Mouse (Mus musculus) liver, postnatal 0 days (tissue): Measurements from ENCODE around the gene Rims4.

ENCODE experiments used
- CTCF ChIP-seq: sonication (generic); IDR thresholded peaks from 2 replicates; pipeline ENCODE4 v1.5.1; 2016; ENCODE audit warnings: antibody characterized with exemption, low read depth
- EP300 ChIP-seq: IDR thresholded peaks from 2 replicates; pipeline ENCODE4 v1.6.1; 2016; ENCODE audit warnings: antibody characterized with exemption, low read depth, mild to moderate bottlenecking

- TF ChIP-seq CTCF (no peak), EP300 (no peak)
Observed at GRCm38 (mm10) chr2:163842043-163842442, 76.4 kb downstream of the Rims4 start.
